Mouse (Mus musculus): ENCODE results near the gene Map2. TPM values are rescaled to one million over a fixed set of nuclear protein-coding genes. Genes with fewer than 3 reads are reported as not detected.

Gene Map2
- polyA plus RNA-seq, 1 experiment, result 3.5 TPM

- no peak for TF ChIP-seq CTCF (IDR thresholded peaks at IDR 0.05; ENCODE audit: control insufficient read depth, insufficient read depth, low read length)
- Histone ChIP-seq H3K27ac (ENCODE audit: control insufficient read depth, insufficient read depth, low read depth, low read length, poor library complexity) (no peak overlapping the region), H3K4me3 (replicated peaks; ENCODE audit: control insufficient read depth, low read depth, low read length) (no peak overlapping the region), H3K4me1 (ENCODE audit: control insufficient read depth, insufficient read depth, low read length) (no peaks in the 10 kb centered on the region)
- 38% methylated on average over 8 of the region's 8 CpGs for WGBS
These were observed 220.0 kb downstream of the Map2 start for GRCm38 (mm10) chr1:66394944-66395637.

GRCm38 (mm10) chr1:66395826-66396225 lies 220.8 kb downstream of the Map2 start:
- no peak overlapping the region for H3K4me3 ChIP-seq (replicated peaks; ENCODE audit: control insufficient read depth, low read depth, low read length)
- TF ChIP-seq CTCF (IDR thresholded peaks at IDR 0.05; ENCODE audit: control insufficient read depth, insufficient read depth, low read length), result no peak
- no peaks in the 10 kb centered on the region for H3K4me1 ChIP-seq (ENCODE audit: control insufficient read depth, insufficient read depth, low read length)
- no peak overlapping the region for H3K27ac ChIP-seq (ENCODE audit: control insufficient read depth, insufficient read depth, low read depth, low read length, poor library complexity)
- 71% methylated on average over 2 of the region's 2 CpGs for WGBS

GRCm38 (mm10) chr1:66401902-66402301 lies 226.8 kb downstream of the Map2 start:
- WGBS, result 82% methylated on average over 9 of the region's 9 CpGs
- Histone ChIP-seq H3K4me3 (replicated peaks; ENCODE audit: control insufficient read depth, low read depth, low read length) (no peak overlapping the region), H3K4me1 (ENCODE audit: control insufficient read depth, insufficient read depth, low read length) (no peaks in the 10 kb centered on the region), H3K27ac (ENCODE audit: control insufficient read depth, insufficient read depth, low read depth, low read length, poor library complexity) (no peak overlapping the region)
- TF ChIP-seq CTCF (IDR thresholded peaks at IDR 0.05; ENCODE audit: control insufficient read depth, insufficient read depth, low read length) (no peak), POLR2A (IDR thresholded peaks at IDR 0.05; ENCODE audit: borderline replicate concordance, control insufficient read depth, low read depth, low read length) (no peak)

- TF ChIP-seq CTCF (IDR thresholded peaks at IDR 0.05; ENCODE audit: control insufficient read depth, insufficient read depth, low read length) (no peak), POLR2A (IDR thresholded peaks at IDR 0.05; ENCODE audit: borderline replicate concordance, control insufficient read depth, low read depth, low read length) (no peak)
- Histone ChIP-seq H3K4me1 (ENCODE audit: control insufficient read depth, insufficient read depth, low read length) (no peaks in the 10 kb centered on the region), H3K27ac (ENCODE audit: control insufficient read depth, insufficient read depth, low read depth, low read length, poor library complexity) (no peak overlapping the region), H3K4me3 (replicated peaks; ENCODE audit: control insufficient read depth, low read depth, low read length) (no peak overlapping the region)
- WGBS, result 80% methylated on average over 13 of the region's 13 CpGs
These were observed 232.3 kb downstream of the Map2 start for GRCm38 (mm10) chr1:66407270-66407967.

- TF ChIP-seq POLR2A (IDR thresholded peaks at IDR 0.05; ENCODE audit: borderline replicate concordance, control insufficient read depth, low read depth, low read length) (no peak), CTCF (IDR thresholded peaks at IDR 0.05; ENCODE audit: control insufficient read depth, insufficient read depth, low read length) (no peak)
- no peak overlapping the region for H3K27ac ChIP-seq (ENCODE audit: control insufficient read depth, insufficient read depth, low read depth, low read length, poor library complexity)
- no peak overlapping the region for H3K4me3 ChIP-seq (replicated peaks; ENCODE audit: control insufficient read depth, low read depth, low read length)
- no peaks in the 10 kb centered on the region for H3K4me1 ChIP-seq (ENCODE audit: control insufficient read depth, insufficient read depth, low read length)
These were observed 243.3 kb downstream of the Map2 start for GRCm38 (mm10) chr1:66418360-66418759.

- TF ChIP-seq CTCF (IDR thresholded peaks at IDR 0.05; ENCODE audit: control insufficient read depth, insufficient read depth, low read length) (no peak), POLR2A (IDR thresholded peaks at IDR 0.05; ENCODE audit: borderline replicate concordance, control insufficient read depth, low read depth, low read length) (no peak)
- Histone ChIP-seq H3K4me1 (ENCODE audit: control insufficient read depth, insufficient read depth, low read length) (no peaks in the 10 kb centered on the region), H3K4me3 (replicated peaks; ENCODE audit: control insufficient read depth, low read depth, low read length) (no peak overlapping the region), H3K27ac (ENCODE audit: control insufficient read depth, insufficient read depth, low read depth, low read length, poor library complexity) (no peak overlapping the region)
- 84% methylated on average over 5 of the region's 5 CpGs for WGBS
These were observed 251.0 kb downstream of the Map2 start for GRCm38 (mm10) chr1:66426073-66426472.

- no peaks in the 10 kb centered on the region for H3K4me1 ChIP-seq (ENCODE audit: control insufficient read depth, insufficient read depth, low read length)
- no peak overlapping the region for H3K27ac ChIP-seq (ENCODE audit: control insufficient read depth, insufficient read depth, low read depth, low read length, poor library complexity)
- no peak overlapping the region for H3K4me3 ChIP-seq (replicated peaks; ENCODE audit: control insufficient read depth, low read depth, low read length)
- TF ChIP-seq CTCF (IDR thresholded peaks at IDR 0.05; ENCODE audit: control insufficient read depth, insufficient read depth, low read length) (no peak), POLR2A (IDR thresholded peaks at IDR 0.05; ENCODE audit: borderline replicate concordance, control insufficient read depth, low read depth, low read length) (no peak)
These were observed 255.9 kb downstream of the Map2 start for GRCm38 (mm10) chr1:66430962-66431361.

GRCm38 (mm10) chr1:66431472-66431871 lies 256.4 kb downstream of the Map2 start:
- H3K4me3 ChIP-seq (replicated peaks; ENCODE audit: control insufficient read depth, low read depth, low read length), result no peak overlapping the region
- TF ChIP-seq CTCF (IDR thresholded peaks at IDR 0.05; ENCODE audit: control insufficient read depth, insufficient read depth, low read length), result no peak
- WGBS, result 65% methylated on average over 6 of the region's 6 CpGs
- H3K4me1 ChIP-seq (ENCODE audit: control insufficient read depth, insufficient read depth, low read length), result no peaks in the 10 kb centered on the region
- H3K27ac ChIP-seq (ENCODE audit: control insufficient read depth, insufficient read depth, low read depth, low read length, poor library complexity), result no peak overlapping the region

- no peak for TF ChIP-seq POLR2A (IDR thresholded peaks at IDR 0.05; ENCODE audit: borderline replicate concordance, control insufficient read depth, low read depth, low read length)
- no peak for TF ChIP-seq CTCF (IDR thresholded peaks at IDR 0.05; ENCODE audit: control insufficient read depth, insufficient read depth, low read length)
- no peaks in the 10 kb centered on the region for H3K4me1 ChIP-seq (ENCODE audit: control insufficient read depth, insufficient read depth, low read length)
- 63% methylated on average over 2 of the region's 2 CpGs for WGBS
- H3K4me3 ChIP-seq (replicated peaks; ENCODE audit: control insufficient read depth, low read depth, low read length), result no peak overlapping the region
- H3K27ac ChIP-seq (ENCODE audit: control insufficient read depth, insufficient read depth, low read depth, low read length, poor library complexity), result no peak overlapping the region
These were observed 263.0 kb downstream of the Map2 start for GRCm38 (mm10) chr1:66438069-66438468.
